Mouse (Mus musculus) cerebellum, postnatal 10 days (tissue): ENCODE data around the gene Vmn1r17.
"Not testable (repeated sequence)": the region's sequence is repeated elsewhere in the genome, so short reads cannot be mapped to it uniquely, and the experiment has no call there.

Experiments
- DNase-seq, 2 experiments: peaks; one replicate each; pipeline ENCODE4 v3.0.0; 2021; ENCODE audit warnings: mixed read lengths in 2 of 2

The Vmn1r17 gene

GRCm38 (mm10) chr6:57363627-57364026 is at the start of gene Vmn1r17:
Gene Vmn1r17 (minus strand): TSS chr6:57363727.
- DNase-seq, result no peak

- not testable (repeated sequence) for DNase-seq
These were observed 40.0 kb upstream of the Vmn1r17 start, which contains the start of gene Vmn1r19 for GRCm38 (mm10) chr6:57403480-57403879. Gene Vmn1r19 (plus strand): TSS chr6:57403780.

DNA sequence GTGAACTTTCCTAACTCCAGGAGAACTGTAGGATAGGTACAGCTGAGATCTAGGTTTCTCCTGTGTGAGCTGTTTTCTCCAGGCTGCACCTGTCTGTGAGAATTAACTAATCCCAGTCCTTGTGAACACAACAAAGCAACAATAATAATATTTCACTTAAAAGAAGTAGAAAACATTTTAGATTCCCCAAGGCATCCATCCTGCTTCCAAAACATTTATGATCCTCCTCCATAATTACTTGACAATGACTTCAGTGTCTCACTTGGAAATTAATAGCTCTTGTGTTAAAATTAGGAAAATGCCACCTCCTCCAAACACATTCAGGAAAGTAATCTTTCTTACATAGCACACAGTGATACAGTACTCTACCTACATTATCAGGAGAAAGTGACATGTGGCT is 32.2 kb upstream of the Vmn1r17 start, which contains the start of gene Vmn1r18:
Gene Vmn1r18 (minus strand): TSS at position 101 of the 400 bp plus-strand sequence.
- DNase-seq, result no peak

- no peak for DNase-seq
These were observed 4.0 kb upstream of the Vmn1r17 start for GRCm38 (mm10) chr6:57367496-57367895.

DNA sequence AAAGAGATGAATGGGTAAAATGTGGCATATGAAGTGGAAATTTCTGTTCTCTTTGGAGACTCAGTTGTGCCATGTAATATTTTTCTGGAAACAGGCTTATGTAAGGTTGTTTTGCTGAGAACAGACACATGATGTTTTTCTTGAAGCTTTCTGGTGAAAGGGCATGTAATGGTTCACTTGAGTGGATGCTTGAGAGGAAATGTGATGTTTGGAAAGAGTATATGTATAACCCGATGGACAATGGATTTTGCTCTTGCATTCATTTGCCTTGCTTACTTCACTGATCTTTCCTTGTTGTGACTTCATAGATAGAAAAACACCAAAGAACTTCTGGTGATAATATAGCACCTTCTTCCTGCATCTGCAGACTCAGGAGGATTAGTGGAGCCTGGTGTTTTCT is 2.3 kb upstream of the Vmn1r17 start:
- not testable (repeated sequence) for DNase-seq

- DNase-seq, result no peak
These were observed 6.7 kb downstream of the Vmn1r17 start for GRCm38 (mm10) chr6:57356864-57357263.

- DNase-seq, result no peak
These were observed 34.1 kb downstream of the Vmn1r17 start, which contains the start of gene Vmn1r16 for GRCm38 (mm10) chr6:57329394-57329793. Gene Vmn1r16 (minus strand): TSS chr6:57329494.

GRCm38 (mm10) chr6:57326176-57326575 is 37.4 kb downstream of the Vmn1r17 start:
- no peak for DNase-seq
